Mouse (Mus musculus) small intestine, adult 2 months (tissue): ENCODE measurements around the gene Sbf2.

Experiments
- CTCF ChIP-seq: fragments of 200-500 bp; IDR thresholded peaks from 2 replicates; pipeline ENCODE4 v1.5.1; 2012; ENCODE audit warnings: low read depth, mild to moderate bottlenecking, control low read depth, inconsistent platforms, low read length, moderate library complexity, mixed read lengths; ENCODE audit not compliant: insufficient replicate concordance, insufficient read length; ENCODE audit errors: extremely low read depth
- POLR2A ChIP-seq: fragments of 200-500 bp; IDR thresholded peaks from 2 replicates; pipeline ENCODE4 v1.6.1; 2012; ENCODE audit warnings: low read depth, mild to moderate bottlenecking, control low read depth, inconsistent platforms, low read length, moderate library complexity

DNA sequence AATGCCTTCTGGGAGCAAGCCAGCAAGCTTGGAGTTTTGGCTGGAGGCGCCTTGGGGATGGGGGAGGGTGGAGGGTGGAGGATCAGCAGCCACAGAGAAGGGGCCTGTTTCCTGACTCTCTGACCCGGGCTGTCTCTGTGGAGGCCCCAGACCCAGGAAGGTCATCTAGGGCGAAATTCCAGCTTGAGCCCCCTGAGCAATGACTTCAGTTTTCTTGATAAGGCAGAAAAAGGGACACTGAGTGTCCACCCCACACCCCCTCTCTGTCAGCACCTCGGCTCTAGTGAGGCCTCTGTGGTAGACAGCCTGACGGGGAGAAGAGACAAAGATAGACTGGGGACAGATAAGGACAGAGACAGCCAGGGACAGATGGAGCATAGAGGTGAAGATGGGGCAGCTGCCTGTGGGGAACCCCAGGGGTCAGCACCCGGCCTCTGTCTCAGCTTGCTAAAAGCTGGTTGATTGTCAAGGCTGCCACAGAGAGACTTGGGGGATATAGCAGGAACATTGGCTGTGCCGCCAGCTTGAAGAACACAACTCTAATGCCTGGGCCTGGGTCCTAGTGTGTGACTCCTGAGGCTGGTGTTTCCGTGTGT is 327.1 kb downstream of the Sbf2 start:
- no peak for TF ChIP-seq CTCF
- TF ChIP-seq POLR2A = no peak
